Mouse (Mus musculus) WW6 (cell line): ENCODE data around the gene Enox1.

Experiments used
- DNase-seq: peaks from one replicate; pipeline ENCODE4 v3.0.0-alpha.2; 2013; ENCODE audit warnings: low read depth, low spot score

The Enox1 gene

GRCm38 (mm10) chr14:77196246-77196645 is 39.7 kb downstream of the Enox1 start:
- DNase-seq, result no peak

DNA sequence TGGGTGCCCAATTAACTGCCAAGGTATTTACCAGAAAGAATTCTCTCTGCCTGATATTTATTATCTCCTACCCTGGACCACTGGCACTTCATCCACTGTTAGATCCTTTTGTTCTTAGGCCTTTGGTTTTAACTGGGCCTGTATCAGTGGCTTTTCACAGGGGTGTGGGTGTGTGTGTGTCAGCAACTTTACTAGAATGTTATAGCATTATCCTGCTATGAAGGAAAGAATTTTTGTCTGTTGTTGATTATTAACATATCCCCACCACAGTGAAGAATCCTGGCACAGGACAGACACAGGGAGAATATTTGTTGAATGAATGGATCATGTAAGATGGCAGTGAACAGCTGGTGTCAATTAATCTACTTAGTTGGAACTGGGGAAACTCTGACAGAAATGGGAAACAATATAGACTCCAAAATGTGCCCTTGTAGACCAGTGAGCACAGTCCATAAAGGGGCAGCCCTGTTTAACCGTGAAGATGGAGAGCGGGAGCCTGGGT is 40.9 kb downstream of the Enox1 start:
- no peak for DNase-seq

DNA sequence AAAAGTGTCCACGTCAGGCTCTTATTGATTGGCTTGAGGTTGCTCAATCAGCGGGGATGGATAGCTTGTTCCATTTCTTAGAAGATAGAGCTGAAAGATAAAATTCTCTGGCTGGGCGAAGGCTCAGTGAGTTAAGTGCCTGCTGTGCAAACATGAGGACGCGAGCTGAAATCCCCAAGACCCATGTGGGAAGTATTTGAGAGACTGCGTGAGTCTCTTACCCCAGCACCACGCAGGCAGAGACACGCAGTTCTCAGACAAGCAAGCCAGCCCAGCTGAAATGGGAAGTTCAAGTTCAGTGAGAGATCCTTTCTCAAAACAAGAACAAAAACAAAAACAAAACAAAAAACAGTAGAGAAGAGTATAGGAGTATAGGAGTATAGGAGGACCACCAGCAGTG is 54.3 kb downstream of the Enox1 start:
- DNase-seq, result no peak

- DNase-seq, result no peak
Observed at GRCm38 (mm10) chr14:77213210-77213609, 56.6 kb downstream of the Enox1 start.

- DNase-seq, result no peak
Observed at GRCm38 (mm10) chr14:77214848-77215247, 58.3 kb downstream of the Enox1 start.

DNA sequence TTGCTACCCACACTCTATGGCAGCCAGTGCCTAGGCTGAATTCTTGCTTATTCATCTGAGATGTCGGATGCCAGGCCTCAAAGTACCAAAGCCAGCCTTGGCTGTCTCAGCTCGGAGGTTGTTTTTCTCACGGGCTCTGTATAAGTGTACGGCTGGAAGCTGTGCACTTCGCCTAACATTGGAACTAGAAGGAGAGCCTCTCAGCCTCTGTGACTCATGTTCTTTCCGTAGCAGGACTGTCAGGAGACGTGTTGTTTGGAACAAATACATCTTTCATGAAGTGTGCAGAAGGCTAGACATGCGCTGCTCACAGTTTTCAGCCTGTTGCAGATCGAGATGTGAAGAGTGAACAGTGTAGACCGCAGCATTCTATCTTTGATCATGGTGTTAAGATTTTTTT is 68.8 kb downstream of the Enox1 start:
- DNase-seq, result no peak

DNA sequence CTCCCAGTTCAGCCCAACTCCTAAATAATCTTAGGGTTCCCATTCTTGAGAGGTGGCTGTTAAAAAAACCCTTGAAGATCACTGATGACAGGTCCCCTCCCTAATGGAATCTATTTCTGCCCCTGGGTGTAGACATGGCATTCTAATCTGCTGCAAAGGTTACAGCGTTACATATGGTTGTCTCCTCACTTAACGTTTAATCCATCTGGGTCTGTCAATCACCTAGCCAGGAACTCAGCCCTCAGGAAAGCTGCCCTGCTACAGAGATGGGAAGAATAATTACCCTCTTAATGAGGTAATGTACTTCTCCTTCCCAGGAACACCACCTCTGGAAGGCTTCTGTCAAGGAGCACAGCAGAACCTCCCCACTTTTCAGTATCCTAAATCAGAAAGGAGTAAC is 82.2 kb downstream of the Enox1 start:
- no peak for DNase-seq

DNA sequence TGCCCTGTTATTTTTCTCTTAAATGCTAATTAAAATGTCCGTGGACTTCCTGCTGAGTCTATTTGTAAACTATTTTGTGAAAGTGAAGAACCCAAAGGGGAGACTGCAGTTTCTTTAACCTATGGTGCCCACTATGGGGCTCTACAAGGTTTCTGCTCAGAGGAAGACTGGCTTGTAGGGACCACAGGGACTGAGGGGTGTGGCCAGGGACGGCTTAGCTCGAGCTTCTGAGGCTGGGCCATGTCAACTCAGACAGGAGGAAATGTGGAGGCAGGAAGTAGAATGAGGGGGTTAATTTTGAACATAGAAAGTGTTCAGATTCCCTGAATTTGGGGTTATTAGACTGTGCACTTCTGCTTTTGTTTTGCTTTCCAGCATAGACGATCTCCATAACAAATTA is 82.8 kb downstream of the Enox1 start:
- no peak for DNase-seq

DNA sequence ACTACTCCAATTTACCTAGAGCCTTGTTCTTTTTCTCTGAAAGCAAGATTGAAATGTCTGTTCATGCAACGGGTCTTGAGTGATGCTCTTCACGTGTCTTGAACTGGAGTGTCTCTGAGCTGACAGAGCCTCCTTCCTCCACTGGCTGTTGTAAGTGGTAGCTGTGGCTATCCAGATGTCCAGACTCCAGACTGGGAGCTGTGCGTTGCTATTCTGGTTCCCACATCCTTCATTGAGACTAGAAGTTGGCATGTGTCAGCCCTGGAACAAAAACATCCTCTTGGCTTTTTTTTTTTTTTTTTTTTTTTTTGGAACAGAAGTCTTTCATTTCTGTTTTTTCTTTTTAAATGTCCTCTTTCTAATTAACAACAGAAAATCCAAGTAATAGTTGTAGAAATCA is 90.4 kb downstream of the Enox1 start:
- DNase-seq, result no peak

- no peak for DNase-seq
Observed at GRCm38 (mm10) chr14:77248426-77248825, 91.9 kb downstream of the Enox1 start.

DNA sequence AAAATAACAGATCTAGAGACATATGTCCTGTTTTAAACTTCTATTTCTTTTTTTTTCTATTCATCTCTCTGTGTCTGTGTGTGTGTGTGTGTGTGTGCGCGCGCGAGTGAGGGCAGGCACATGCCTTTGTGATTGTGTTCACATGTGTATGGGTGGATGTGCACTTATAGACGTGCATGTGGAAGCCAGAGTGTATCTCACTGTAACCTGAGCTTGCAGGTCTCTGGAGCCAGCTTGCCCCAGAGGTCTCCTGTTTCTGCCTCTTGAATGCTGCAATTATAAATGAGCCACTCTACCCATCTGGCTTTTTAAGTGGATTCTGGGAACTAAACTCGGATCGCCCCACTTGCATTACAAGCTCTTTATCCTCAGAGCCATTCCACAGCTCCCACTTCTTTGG is 92.4 kb downstream of the Enox1 start:
- DNase-seq, result no peak

GRCm38 (mm10) chr14:77250652-77251238 is 94.2 kb downstream of the Enox1 start:
- peak; percentile 61 for DNase-seq

DNA sequence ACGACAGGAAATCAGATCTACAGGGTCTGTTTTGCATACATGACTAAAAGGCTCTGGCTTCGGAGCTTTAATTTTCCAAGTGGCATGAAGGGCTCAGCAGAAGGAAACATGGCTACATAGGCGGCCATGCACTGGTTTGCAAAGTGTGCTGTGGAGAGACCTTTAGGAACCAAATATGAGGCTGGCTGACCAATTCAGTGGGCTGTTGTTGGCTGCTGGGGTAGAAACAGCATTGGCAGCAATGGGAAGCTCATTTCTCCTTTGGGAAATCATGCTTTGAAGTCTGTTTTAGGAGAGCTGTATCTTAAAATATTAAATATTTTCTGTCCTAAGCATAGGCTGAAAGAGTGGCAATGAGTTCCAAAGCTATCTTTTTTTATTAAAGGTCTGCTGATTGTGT is 98.6 kb downstream of the Enox1 start:
- no peak for DNase-seq

DNA sequence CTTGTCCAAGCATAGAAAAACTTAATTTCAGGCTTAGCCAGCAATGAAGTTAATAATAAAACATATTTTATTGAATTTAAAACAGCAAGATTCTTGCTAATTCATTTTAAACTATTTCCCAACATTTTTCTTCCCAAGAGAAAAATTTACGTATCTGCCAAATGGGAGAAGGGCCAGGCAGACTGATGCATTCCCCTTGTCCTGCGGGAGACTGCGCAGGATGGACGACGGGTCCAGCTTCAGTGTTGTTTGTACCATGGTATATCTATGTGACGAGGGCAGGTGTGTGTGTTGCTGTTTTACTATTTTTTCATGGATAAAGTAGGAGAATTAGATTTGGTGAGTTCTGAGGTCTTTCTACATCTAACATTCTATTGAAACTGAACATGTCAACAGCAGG is 99.1 kb downstream of the Enox1 start:
- DNase-seq, result no peak

DNA sequence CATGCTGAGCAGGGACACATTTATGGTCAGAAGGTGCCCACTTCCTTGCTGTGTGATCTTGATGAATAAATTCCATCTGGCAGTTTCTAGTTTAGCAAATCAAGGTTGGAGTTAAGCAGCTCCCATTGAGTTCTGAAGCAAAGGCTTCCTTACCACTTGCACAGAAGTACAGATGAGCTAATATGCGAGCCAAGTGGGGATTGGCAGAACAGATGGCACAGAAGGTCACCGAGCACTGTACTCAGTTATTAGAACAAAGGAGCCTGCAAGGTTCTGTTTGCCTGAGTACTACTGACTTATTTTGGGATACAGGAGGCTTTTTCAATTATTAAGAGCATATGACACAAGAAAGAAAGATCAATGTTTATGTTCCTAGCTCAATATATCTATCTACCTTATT is 100.4 kb downstream of the Enox1 start:
- no peak for DNase-seq

- DNase-seq, result no peak
Observed at GRCm38 (mm10) chr14:77257461-77257860, 100.9 kb downstream of the Enox1 start.

GRCm38 (mm10) chr14:77258186-77258585 is 101.6 kb downstream of the Enox1 start:
- DNase-seq, result no peak

GRCm38 (mm10) chr14:77259686-77260085 is 103.1 kb downstream of the Enox1 start:
- DNase-seq, result no peak

GRCm38 (mm10) chr14:77260107-77260506 is 103.5 kb downstream of the Enox1 start:
- DNase-seq, result no peak

DNA sequence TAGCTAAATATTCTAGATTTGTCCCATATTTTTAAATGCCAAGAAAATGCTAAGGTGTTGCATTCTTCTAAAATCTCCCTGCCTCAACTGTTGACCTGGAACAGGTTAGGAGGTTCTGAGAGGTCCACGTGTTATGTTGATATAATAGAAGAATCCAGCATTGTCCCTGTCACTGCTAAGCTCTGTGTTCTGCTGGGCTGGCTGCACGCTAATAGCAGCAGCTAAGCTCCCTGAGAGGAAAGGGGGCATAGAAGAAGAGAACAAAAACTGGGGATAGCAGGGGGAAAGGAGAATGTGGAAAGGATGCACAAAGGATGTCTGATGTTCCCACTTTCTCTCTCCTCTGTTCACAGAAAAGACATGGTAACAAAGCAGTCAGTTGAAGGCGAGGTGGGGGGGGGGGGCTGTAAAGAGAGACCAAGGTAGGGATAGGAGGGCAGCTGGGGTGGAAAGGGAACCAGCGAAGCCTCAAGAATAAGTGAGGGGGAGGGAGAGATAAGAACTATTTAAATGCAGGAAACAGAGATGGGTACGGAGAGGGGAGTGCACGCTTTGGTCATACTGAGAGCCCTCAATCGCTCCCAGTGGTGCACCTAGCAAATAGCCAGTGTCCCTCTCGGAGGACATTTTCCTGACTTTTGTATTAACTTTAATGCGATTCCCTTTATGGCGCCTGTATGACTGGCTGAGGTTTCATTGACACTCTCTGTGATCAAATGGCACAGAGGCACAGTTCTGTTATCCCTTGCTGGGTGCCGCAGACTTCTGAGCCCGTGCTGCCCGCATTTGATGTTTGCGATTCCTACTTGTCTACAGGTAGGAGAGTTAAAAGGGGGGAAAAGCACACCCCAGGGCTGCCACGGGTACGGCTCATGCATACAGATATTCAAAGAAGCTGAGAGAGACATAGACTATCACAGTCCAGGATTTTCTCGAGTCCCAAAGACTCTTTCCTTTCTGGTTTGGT is 110.5 kb downstream of the Enox1 start:
- DNase-seq, result no peak

GRCm38 (mm10) chr14:77272248-77272930 is 115.8 kb downstream of the Enox1 start:
- no peak for DNase-seq

- DNase-seq, result no peak
Observed at GRCm38 (mm10) chr14:77272931-77273446, 116.4 kb downstream of the Enox1 start.
